Mouse (Mus musculus) subcutaneous adipose tissue, adult 2 months (tissue): ENCODE results near the gene Vmn1r64. TPM values are rescaled to one million over a fixed set of nuclear protein-coding genes. Genes with fewer than 3 reads are reported as not detected.

Source experiments
- polyA plus RNA-seq: library from polyadenylated mRNA; depleted of rRNA; stranded (reverse); fragments of >200 nt; gene quantifications from 2 replicates; pipeline ENCODE4 v1.2.3, GENCODE M21; 2012; ENCODE audit warnings: low replicate concordance; rRNA removed

Gene Vmn1r64
- polyA plus RNA-seq, result not detected in 2 replicates

GRCm38 (mm10) chr7:5884442-5884841 is at the start of gene Vmn1r64:
Gene Vmn1r64 (minus strand): TSS chr7:5884542.

Other genes with a start within 250 kb of the Vmn1r64 start
- gene Vmn1r62, start 210.9 kb downstream of the Vmn1r64 start, polyA plus RNA-seq, result not detected in 2 replicates
- gene Vmn1r63, start 79.1 kb downstream of the Vmn1r64 start, polyA plus RNA-seq, result not detected in 2 replicates
- gene Vmn1r65, start 126.5 kb upstream of the Vmn1r64 start, polyA plus RNA-seq, result not detected in 2 replicates
- gene Nlrp4c, start 160.6 kb upstream of the Vmn1r64 start, polyA plus RNA-seq, result 0.03 TPM in 1 of 2 replicates, not detected in the other